Mouse (Mus musculus): ENCODE data around the gene Gbp2b. TPM values are rescaled to one million over a fixed set of nuclear protein-coding genes. Genes with fewer than 3 reads are reported as not detected.
A peak's percentile ranks its signal among the peaks of the same experiment; 100 is the strongest.

Gene Gbp2b
- polyA plus RNA-seq, 1 experiment from 2014 or later = 1.0 TPM

DNA sequence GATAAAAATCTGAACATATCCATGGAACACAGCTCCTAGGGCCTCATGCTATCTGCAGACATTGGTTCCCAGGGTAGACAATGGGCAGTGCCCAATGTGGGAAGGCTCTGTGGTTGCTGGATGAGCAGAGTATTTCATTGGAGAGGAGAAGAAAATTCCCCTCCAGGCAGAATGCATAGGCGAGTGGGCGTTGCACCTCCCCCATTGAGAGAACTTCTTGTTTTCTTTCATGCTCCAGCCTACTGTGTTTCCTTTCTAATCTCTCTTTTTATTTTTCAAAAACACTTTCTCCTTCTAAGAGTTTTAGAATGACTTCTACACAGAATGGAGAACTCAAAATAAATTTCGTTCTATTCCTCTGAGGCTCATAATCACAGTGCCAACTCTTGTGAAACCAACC is 24.0 kb downstream of the Gbp2b start:
- Histone ChIP-seq H3K4me1 (replicated peaks; ENCODE audit: control insufficient read depth, insufficient read depth, low read length) (no peaks in the 10 kb centered on the region), H3K27me3 (replicated peaks; ENCODE audit: control insufficient read depth, insufficient read depth, low read length) (peaks cover 17% of the 10 kb centered on the region; the same call in 1 of the 2 replicates), H3K4me3 (ENCODE audit: low read depth, low read length) (no peak overlapping the region), H3K9ac (ENCODE audit: low read depth, low read length) (no peak overlapping the region), H3K27ac (ENCODE audit: low read depth, low read length) (no peak overlapping the region), H3K36me3 (ENCODE audit: control insufficient read depth, insufficient read depth) (no peaks in the 10 kb centered on the region), H3K9me3 (ENCODE audit: control insufficient read depth) (no peaks in the 10 kb centered on the region), H3K4me2 (replicated peaks; ENCODE audit: low read depth) (no peak overlapping the region)
- WGBS = 74% methylated on average over 3 of the region's 3 CpGs
- TF ChIP-seq CTCF (IDR thresholded peaks at IDR 0.05; ENCODE audit: low read depth) = no peak
- no peak for ATAC-seq

DNA sequence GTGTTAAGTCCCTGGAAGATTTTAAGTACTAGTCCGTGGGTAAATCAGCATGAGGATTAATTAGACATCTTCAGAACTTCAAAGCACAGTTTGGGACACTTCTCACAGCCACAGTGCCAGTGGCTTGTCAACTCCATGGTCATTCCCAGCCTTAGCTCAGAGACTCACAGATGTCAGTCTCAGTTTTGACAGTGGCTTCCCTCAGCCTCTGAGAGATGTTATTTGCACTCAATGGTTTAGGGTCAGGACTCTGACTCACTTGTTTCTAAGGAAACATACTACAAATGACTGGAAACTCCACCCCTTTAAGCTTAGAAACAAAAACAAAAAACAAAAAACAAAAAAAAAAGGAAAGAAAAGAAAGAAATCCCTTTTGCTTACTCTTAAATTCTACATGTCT is 25.0 kb downstream of the Gbp2b start:
- H3K9ac ChIP-seq (ENCODE audit: low read depth, low read length) = no peak overlapping the region
- H3K27ac ChIP-seq (ENCODE audit: low read depth, low read length) = no peak overlapping the region
- H3K9me3 ChIP-seq (ENCODE audit: control insufficient read depth) = no peaks in the 10 kb centered on the region
- no peak for TF ChIP-seq CTCF (IDR thresholded peaks at IDR 0.05; ENCODE audit: low read depth)
- peaks cover 17% of the 10 kb centered on the region; the same call in 1 of the 2 replicates for H3K27me3 ChIP-seq (replicated peaks; ENCODE audit: control insufficient read depth, insufficient read depth, low read length)
- no peak overlapping the region for H3K4me3 ChIP-seq (ENCODE audit: low read depth, low read length)
- no peak overlapping the region for H3K4me2 ChIP-seq (replicated peaks; ENCODE audit: low read depth)
- no peak for ATAC-seq
- no peaks in the 10 kb centered on the region for H3K4me1 ChIP-seq (replicated peaks; ENCODE audit: control insufficient read depth, insufficient read depth, low read length)
- 55% methylated on average over 1 of the region's 1 CpGs for WGBS
- H3K36me3 ChIP-seq (ENCODE audit: control insufficient read depth, insufficient read depth) = no peaks in the 10 kb centered on the region

DNA sequence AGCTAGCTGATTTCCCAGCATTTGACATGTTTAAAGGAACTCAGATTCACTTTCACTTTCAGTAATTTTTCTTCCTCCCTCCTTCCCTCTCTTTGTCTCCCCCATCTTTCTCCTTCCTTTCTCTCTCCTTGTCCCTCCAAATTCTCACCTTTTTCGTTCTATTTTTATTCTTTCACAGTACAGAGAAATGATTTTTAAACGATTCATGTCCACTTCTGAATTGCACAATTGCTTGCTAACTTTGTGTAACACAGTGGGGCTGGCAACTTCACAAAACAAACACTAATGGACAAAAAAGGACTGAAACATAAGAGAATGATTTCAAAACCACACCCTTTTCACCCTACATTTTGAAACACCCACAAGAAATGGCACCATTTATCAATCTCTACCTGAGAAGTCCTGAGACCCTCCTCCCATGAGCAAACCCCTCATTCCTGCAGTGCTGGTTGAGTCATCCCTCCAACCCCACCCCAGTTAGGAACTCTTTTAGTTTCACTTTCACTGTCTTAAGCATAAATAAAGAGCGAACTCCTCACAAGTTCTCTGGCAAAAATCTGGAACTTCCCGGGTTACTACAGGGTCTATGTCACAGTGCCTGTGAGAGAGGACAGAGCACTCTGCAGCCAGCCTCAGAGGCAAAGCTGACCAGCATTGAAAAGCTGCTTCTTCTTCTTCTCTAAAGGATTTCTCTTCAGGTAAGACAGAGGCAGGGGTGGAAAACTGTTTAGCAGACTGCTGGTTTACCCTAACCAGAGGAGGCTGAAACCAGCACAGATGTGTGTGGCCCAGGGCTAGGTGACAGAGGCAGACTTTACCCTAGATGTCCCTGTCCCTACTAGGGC is 25.7 kb downstream of the Gbp2b start, which contains the start of gene Gbp2:
Gene Gbp2, plus strand, starts transcription at position 492 of the 845 bp plus-strand sequence.
- Histone ChIP-seq H3K9ac (ENCODE audit: low read depth, low read length) (peak within 1 kb of the TSS; percentile 34; the same call in 1 of the 2 replicates), H3K27ac (ENCODE audit: low read depth, low read length) (no peak within 1 kb of the TSS; the same call in 1 of the 2 replicates), H3K4me2 (replicated peaks; ENCODE audit: low read depth) (peak within 1 kb of the TSS; percentile 63), H3K27me3 (replicated peaks; ENCODE audit: control insufficient read depth, insufficient read depth, low read length) (peaks cover 17% of the 10 kb centered on the region; the same call in 1 of the 2 replicates), H3K36me3 (ENCODE audit: control insufficient read depth, insufficient read depth) (no peaks in the 10 kb centered on the region), H3K4me3 (ENCODE audit: low read depth, low read length) (peak within 1 kb of the TSS; percentile 34), H3K9me3 (ENCODE audit: control insufficient read depth) (no peaks in the 10 kb centered on the region), H3K4me1 (replicated peaks; ENCODE audit: control insufficient read depth, insufficient read depth, low read length) (no peaks in the 10 kb centered on the region)
- ATAC-seq = peak; percentile 49; the same call in 1 of the 2 replicates
- 30% methylated on average over 4 of the region's 4 CpGs for WGBS
- TF ChIP-seq CTCF (IDR thresholded peaks at IDR 0.05; ENCODE audit: low read depth) = no peak

DNA sequence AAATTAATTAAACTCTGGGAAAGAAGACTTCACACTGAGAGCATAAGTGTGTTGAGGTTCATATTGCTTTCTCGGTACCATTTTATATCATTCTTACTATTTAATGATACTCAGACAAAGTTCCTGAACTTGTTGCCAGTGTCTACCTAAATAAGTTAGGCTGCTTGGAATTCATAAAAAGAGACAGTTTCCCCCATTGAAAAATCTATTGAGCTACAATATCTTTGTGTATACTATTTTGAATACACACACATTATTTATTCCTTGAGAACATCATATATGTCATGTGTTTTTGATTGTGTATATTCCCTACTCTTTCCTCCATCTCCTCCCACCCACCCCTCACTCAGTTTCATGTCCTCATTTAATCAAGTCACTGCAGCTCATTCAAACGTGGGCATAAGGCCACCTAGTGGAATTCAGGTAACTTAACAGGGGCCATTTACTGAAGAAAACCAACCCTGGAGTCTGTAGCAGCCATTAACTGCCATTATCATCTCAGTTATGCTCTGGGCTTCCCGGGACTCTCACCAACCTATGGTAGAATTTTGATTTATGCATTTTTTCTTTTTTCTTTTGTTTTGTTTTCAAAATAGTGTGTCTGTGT is 26.4 kb downstream of the Gbp2b start:
- Histone ChIP-seq H3K4me2 (replicated peaks; ENCODE audit: low read depth) (peak overlapping the region; percentile 63), H3K9me3 (ENCODE audit: control insufficient read depth) (no peaks in the 10 kb centered on the region), H3K36me3 (ENCODE audit: control insufficient read depth, insufficient read depth) (no peaks in the 10 kb centered on the region), H3K4me1 (replicated peaks; ENCODE audit: control insufficient read depth, insufficient read depth, low read length) (no peaks in the 10 kb centered on the region), H3K27me3 (replicated peaks; ENCODE audit: control insufficient read depth, insufficient read depth, low read length) (peaks cover 17% of the 10 kb centered on the region; the same call in 1 of the 2 replicates), H3K9ac (ENCODE audit: low read depth, low read length) (peak overlapping the region; percentile 34; the same call in 1 of the 2 replicates), H3K27ac (ENCODE audit: low read depth, low read length) (no peak overlapping the region), H3K4me3 (ENCODE audit: low read depth, low read length) (peak overlapping the region; percentile 34)
- WGBS = 42% methylated on average over 3 of the region's 3 CpGs
- ATAC-seq = no peak
- peak; percentile 69 for TF ChIP-seq CTCF (IDR thresholded peaks at IDR 0.05; ENCODE audit: low read depth)

DNA sequence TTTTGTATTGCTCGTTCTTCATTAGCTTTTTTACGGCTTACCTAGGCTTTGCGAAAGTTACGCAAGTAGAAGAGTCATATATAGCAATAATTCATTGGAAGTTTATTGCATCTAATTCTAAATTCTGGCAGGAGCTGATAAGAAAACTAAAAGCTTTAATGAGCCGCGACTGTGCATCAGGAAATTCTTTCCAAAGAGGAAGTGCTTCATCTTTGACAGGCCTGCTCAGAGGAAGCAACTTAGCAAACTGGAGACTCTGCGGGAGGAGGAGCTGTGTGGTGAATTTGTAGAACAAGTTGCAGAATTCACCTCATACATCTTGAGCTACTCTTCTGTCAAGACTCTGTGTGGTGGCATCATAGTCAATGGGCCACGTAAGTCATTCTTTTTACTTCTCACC is 35.7 kb downstream of the Gbp2b start:
- Histone ChIP-seq H3K4me1 (replicated peaks; ENCODE audit: control insufficient read depth, insufficient read depth, low read length) (no peaks in the 10 kb centered on the region), H3K27me3 (replicated peaks; ENCODE audit: control insufficient read depth, insufficient read depth, low read length) (no peaks in the 10 kb centered on the region), H3K9ac (ENCODE audit: low read depth, low read length) (no peak overlapping the region), H3K4me2 (replicated peaks; ENCODE audit: low read depth) (no peak overlapping the region), H3K27ac (ENCODE audit: low read depth, low read length) (no peak overlapping the region), H3K36me3 (ENCODE audit: control insufficient read depth, insufficient read depth) (no peaks in the 10 kb centered on the region; the same call in 1 of the 2 replicates), H3K4me3 (ENCODE audit: low read depth, low read length) (no peak overlapping the region), H3K9me3 (ENCODE audit: control insufficient read depth) (no peaks in the 10 kb centered on the region)
- peak; percentile 69 for ATAC-seq
- 31% methylated on average over 8 of the region's 8 CpGs for WGBS
- no peak for TF ChIP-seq CTCF (IDR thresholded peaks at IDR 0.05; ENCODE audit: low read depth)

DNA sequence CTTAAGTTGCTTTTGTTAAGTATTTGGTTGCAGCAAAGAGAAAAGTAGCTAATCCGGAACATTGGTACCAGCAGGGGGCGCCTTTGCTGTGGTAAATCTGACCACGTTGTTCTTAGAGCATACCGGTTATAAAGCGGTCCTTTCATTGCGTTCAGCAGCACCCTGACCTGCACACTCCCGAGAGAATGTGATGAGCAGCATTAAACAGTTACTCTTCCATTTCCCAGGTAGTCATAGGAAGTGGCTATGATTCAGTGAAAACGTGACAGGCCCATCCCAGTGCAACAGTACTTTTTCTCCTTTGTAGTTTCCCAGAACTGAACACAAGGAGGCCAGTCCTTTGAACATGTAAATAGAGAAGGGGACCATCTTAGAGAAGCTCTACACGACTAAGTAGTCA is 45.6 kb downstream of the Gbp2b start:
- 5% methylated on average over 9 of the region's 9 CpGs for WGBS

More for the DNA sequence above, 45.6 kb downstream of the Gbp2b start:
- no peak for ATAC-seq
- Histone ChIP-seq H3K36me3 (ENCODE audit: control insufficient read depth, insufficient read depth) (no peaks in the 10 kb centered on the region), H3K9ac (ENCODE audit: low read depth, low read length) (no peak overlapping the region), H3K27me3 (replicated peaks; ENCODE audit: control insufficient read depth, insufficient read depth, low read length) (no peaks in the 10 kb centered on the region), H3K27ac (ENCODE audit: low read depth, low read length) (no peak overlapping the region), H3K4me3 (ENCODE audit: low read depth, low read length) (no peak overlapping the region), H3K9me3 (ENCODE audit: control insufficient read depth) (no peaks in the 10 kb centered on the region), H3K4me1 (replicated peaks; ENCODE audit: control insufficient read depth, insufficient read depth, low read length) (no peaks in the 10 kb centered on the region), H3K4me2 (replicated peaks; ENCODE audit: low read depth) (no peak overlapping the region)
- TF ChIP-seq CTCF (IDR thresholded peaks at IDR 0.05; ENCODE audit: low read depth) = peak; percentile 82
